Mouse (Mus musculus) left cerebral cortex, postnatal 10 days (tissue): ENCODE data around the gene Ropn1l. TPM values are rescaled to one million over a fixed set of nuclear protein-coding genes. Genes with fewer than 3 reads are reported as not detected.

Experiments used
- total RNA-seq, 2 experiments: library from RNA; stranded (reverse); gene quantifications; 2 replicates each; pipeline ENCODE4 v1.2.3; 2021

Gene Ropn1l
- total RNA-seq, 2 experiments from 2014 or later = 1.0 to 1.8 TPM

Other genes with a start within 250 kb of the Ropn1l start
- 10 to 100 TPM; 10.0 to 11.7 TPM for gene Dap, start 229.4 kb downstream of the Ropn1l start, total RNA-seq
- 1 to 10 TPM; 6.4 to 8.7 TPM for gene Ankrd33b, start 86.0 kb downstream of the Ropn1l start, total RNA-seq
- gene March6, start 77.3 kb upstream of the Ropn1l start, total RNA-seq = 100 to 1,000 TPM; 226 to 233 TPM
- 10 to 100 TPM; 13.5 to 17.3 TPM for gene Cmbl, start 111.7 kb upstream of the Ropn1l start, total RNA-seq
- 100 to 1,000 TPM; 229 to 230 TPM for gene Cct5, start 148.1 kb upstream of the Ropn1l start, total RNA-seq
- gene Fam173b, start 148.1 kb upstream of the Ropn1l start, total RNA-seq = 10 to 100 TPM; 10.9 to 11.0 TPM